Mouse (Mus musculus) C2C12 (cell line): ENCODE measurements around the gene Col5a3.

Source experiments
- CEBPB ChIP-seq: IDR thresholded peaks from one replicate; pipeline ENCODE4 v1.6.1; 2011; ENCODE audit warnings: low read depth, mild to moderate bottlenecking, control low read depth, moderate library complexity
- CTCF ChIP-seq: IDR thresholded peaks from one replicate; pipeline ENCODE4 v1.5.1; 2011; ENCODE audit not compliant: control insufficient read depth, insufficient read depth, insufficient read length
- FOSL1 ChIP-seq: IDR thresholded peaks from one replicate; pipeline ENCODE4 v1.8.0; 2011; ENCODE audit warnings: mild to moderate bottlenecking, low read length; ENCODE audit not compliant: poor library complexity, insufficient read depth, severe bottlenecking
- MAX ChIP-seq: IDR thresholded peaks from one replicate; pipeline ENCODE4 v1.6.1; 2011; ENCODE audit warnings: mild to moderate bottlenecking, control low read depth
- MYOD1 ChIP-seq: IDR thresholded peaks from one replicate; pipeline ENCODE4 v1.6.1; 2011; ENCODE audit warnings: low read depth; ENCODE audit not compliant: control insufficient read depth, insufficient read length
- MYOG ChIP-seq: IDR thresholded peaks from one replicate; pipeline ENCODE4 v1.6.1; 2011; ENCODE audit not compliant: control insufficient read depth, insufficient read length; ENCODE audit errors: extremely low read depth
- USF1 ChIP-seq: IDR thresholded peaks from one replicate; pipeline ENCODE4 v1.6.1; 2011; ENCODE audit warnings: low read depth, mild to moderate bottlenecking, control low read depth, moderate library complexity

DNA sequence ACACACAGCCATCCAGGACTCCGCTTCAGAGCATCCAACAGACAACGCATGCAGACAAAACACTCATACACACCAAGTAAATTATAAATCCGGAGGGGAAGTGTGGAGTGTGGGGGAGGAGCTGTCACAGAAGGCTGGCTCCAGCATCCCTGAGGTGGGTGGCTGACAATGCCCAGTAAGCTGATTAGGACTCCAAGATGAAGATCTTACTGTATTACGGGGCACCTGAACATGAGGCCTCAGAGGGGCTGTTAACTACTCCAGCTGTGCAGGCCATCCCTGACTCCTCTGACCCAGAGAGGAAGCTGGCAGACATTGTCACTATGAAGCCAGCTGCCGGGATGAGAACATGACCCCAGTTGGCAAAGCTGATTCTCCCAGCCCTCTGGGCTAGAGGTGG is 5.1 kb upstream of the Col5a3 start:
- TF ChIP-seq CEBPB (no peak), CTCF (no peak), USF1 (no peak), MYOD1 (no peak), MAX (no peak), MYOG (no peak), FOSL1 (no peak)
